Mouse (Mus musculus) frontal cortex, postnatal 14 days (tissue): ENCODE measurements around the gene Gtse1.
"Not testable (repeated sequence)": the region's sequence is repeated elsewhere in the genome, so short reads cannot be mapped to it uniquely, and the experiment has no call there.

ENCODE experiments used
- DNase-seq, 2 experiments: peaks; one replicate each; pipeline ENCODE4 v3.0.0; 2022; ENCODE audit warnings: low spot score in 2 of 2

The Gtse1 gene

DNA sequence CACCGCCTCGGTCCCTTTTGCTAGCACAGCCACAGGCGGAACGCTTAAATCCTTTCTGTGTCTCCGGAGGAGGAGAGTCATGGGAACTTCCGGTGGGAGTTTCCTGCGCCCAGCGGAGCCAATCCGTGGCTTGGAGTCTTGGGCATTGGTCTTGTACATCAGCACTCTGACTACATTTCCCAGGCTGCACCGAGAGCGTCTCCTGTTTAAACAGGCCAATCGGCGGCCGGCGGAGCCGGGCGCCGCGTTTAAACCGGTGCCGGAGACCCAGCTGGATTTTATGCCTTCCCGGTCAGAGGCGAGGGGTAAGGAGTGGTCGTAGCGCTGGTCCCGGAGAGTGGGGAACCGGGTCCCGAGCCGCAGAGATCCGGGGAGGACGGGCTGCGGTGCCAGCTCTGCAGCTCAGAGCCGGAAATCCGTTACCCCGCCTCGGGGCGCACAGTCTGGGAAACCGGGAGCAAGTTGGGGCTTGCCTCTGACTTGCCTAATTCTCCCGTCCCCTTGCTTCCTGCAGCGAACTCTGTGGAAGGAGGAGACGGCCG lies at the start of gene Gtse1:
Gene Gtse1 (plus strand): TSS at position 256 of the 542 bp plus-strand sequence.
- DNase-seq = peak; percentile 93 to 94

DNA sequence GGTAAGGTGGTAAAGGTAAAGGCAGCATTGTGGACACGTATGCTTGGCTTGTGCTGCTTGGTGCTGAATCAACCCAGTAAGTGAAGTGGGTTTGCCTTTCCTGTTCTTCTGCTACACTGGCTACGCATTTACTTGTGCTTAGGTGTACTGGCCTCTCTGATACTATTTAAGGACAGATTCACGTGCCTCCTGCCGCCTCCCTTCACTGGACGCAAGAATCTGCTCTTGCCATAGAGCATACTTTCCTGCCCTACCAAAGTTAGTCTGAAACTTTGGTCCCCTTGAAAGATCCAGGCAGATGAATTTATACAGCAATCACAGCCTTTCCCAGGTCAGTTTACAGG lies 49.1 kb upstream of the Gtse1 start:
- DNase-seq = no peak

DNA sequence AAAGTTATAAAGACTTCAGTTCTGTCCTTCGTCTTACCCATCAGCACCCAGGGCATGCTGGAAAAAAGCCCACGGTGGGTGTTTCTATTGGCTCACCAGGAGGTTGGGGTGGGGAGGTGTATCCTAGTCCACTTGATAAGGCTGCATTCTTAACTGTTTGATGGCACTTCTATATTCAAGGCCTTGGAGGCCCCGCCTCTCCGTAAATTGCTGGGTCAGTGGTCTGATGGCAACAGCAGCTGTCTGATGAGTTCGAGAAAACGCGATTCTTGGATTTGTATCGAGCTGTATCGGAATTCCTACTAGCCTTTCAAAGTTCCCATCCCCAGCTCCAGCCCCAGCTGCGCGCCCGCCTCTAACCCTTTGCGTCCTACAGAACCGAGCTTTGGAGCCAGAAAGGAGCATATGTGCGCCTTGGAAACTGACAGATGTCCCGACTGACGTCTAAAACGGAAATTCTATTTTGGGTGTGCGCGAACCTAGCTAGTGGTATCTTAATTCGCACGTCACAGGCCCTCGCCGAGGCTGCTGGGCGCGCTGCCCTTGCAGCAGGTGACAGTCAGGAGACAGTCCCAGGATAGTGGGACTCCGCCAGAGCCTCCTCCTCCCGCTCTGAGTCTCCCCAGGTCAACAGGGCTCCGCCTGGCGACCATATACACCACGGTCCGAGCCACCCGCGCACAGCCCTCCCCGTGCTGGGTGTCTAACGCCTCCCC lies 48.6 kb upstream of the Gtse1 start:
- peak; percentile 67 to 76 for DNase-seq

DNA sequence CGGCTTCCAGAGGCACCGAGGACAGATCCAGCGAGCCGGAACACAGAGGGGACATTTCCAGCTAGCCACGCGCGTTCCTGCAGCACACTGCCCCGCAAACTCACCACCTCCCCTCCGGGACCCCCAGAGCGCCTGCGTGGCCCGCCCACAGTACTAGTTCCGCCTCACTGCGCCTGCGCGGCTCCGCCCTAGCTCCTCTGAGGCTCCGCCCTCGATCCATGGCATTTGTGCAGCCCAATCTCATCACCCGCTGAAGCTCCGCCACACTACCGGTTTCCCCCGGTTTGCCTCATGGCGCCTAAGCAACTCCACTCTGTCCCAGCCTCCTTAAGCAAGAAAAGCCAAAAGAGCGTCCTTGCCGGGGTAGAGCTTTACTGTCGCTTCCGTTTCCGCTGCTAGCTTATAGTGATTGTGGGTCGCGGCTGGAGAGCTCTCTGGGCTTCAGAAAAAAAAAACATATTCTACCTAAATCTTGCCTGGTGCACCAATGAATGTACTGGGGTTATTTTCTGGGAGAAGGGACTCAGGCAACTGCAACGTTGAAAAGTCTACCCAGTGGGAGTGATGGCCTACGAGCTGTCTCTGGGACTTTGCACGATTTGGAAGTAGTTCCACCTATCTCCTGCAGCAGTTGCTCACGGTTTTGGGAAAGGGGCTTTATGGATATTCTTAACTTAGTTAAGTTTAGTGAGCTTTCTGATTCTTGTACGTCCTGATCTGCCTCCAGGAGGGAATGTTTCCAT lies 47.8 kb upstream of the Gtse1 start, which contains the start of gene Cdpf1:
Gene Cdpf1 (minus strand): TSS at position 163 of the 743 bp plus-strand sequence.
- DNase-seq = peak; percentile 97 to 99

DNA sequence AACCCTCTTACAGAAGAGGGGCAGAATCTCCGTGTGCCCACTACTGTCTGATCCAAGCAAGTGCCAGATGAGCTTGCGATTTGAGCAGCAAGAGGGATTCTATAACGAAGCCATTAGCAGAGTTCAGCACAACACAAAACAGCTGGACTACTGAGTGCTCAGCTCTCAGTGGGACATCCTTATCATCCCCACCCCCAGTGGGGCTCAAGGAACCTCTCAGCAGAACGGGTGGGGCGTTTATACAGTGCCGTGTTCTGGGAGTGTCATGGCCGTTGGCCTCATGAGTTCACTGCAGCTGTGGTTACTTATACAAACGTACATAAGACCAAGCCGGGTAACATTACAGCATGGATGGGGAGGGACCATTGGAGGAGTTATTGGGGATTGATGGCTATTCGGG lies 46.1 kb upstream of the Gtse1 start:
- no peak for DNase-seq

DNA sequence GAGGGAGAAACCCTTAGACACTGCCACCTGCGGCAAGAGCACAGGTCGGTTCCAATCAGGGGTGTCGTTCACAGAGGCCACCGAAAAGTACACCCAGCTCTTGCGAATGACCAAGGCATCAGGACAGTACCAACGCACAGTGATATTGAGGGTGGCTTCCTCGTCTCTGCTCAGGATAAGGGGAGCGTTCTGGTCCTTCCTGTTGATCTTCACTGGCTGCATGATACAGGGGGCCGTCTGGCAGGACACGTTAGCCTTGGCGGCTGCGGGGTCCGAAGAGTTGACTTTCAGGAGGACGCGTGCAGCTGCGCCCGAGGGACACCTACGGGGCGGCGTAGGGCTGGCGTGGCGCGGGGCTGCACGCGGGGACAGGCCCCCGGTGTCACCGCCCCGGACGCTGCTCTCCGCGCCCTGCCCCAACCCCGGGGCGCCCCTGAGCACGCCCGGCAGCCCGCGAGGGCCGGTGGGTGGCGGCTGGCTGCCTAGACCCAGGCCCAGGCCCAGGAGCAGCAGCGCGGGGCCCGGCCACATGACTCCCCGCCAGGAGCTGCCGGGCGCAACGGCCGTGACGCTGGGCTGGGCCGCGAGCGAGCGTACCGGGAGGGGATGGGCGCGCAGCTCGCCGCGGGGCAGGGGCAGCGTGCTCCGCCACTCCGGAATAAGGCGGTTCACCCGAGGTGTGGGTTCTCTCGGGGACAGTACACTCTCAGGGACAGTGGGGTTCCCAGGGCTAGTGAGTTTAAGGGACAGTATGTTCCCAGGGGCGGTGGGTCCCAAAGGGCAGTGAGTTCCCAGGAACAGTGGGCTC lies 38.1 kb upstream of the Gtse1 start, which contains the start of gene Pkdrej:
Gene Pkdrej (minus strand): TSS at position 532 of the 808 bp plus-strand sequence.
- DNase-seq = no peak

DNA sequence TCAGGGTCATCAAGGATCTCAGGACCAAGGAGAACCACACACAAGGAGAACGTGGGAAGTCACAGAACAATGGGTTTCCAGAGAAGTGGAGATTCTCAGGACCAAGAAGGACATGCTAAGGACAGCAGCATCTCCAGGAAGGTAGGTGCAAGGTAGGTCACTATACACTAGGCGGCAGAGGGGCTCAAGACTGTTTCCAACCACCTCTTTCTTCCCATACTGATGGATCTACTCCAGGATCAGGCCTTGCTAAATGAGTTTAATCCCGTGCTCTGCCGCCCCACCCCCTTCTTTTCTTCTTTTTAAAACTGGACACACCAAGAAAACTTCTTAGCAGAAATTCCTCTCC lies 37.6 kb upstream of the Gtse1 start:
- no peak for DNase-seq

DNA sequence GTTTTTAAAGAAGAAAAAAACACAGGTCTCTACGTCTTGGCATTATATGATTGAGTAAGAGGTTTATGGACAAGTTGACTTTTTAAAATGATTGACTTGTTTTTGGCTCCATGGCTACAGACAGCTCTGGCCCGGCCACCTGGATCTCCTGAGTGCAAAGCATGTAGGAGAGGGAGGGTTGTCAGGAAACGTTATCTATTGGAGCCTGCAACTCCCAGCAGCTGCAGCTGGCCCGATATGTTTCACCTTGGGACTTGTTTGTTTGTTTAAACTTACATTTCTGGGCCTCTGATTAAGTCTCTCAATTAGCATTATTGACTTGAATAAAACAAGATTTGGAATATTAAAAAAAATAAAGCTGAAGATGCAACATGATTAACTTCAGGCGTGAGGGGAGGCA lies 32.9 kb upstream of the Gtse1 start:
- no peak for DNase-seq

DNA sequence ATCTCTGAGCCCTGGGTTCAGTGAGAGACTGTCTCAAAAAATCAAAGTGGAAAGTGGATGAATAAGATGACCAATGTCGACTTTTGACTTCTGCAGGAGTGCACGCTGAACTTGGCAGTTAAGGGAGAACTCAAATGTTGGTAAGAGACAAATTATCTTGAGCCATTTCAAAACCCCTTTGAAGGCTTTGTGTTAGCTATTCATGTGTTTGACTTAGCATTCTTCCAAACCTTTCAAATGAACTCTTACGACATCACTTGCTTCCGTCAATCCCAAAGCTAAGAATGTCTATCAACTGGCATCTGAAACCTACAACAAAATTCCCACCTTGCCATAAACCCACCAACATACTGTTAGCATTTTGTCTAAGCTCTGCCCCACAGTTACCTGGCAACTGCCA lies 31.5 kb upstream of the Gtse1 start:
- DNase-seq = no peak

DNA sequence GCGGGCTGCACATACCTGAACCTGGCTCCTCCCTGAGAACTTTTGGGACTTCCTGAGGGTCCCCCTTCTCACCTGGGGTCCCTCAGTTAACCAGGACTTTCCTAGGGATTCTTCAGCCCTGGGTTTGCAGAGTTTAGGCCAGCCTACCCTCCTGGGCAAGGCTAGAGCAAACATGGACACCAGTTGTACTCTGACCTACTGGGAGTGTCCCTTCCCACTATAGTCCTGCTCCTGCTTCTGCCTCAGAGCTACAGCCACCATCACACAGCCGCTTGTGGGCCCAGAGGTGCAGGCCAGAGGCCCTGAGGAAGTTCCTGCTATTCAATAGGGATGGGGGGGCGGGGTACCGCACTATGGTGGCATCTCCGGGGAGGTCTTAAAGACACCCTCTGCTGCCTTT lies 30.1 kb upstream of the Gtse1 start:
- no peak for DNase-seq

DNA sequence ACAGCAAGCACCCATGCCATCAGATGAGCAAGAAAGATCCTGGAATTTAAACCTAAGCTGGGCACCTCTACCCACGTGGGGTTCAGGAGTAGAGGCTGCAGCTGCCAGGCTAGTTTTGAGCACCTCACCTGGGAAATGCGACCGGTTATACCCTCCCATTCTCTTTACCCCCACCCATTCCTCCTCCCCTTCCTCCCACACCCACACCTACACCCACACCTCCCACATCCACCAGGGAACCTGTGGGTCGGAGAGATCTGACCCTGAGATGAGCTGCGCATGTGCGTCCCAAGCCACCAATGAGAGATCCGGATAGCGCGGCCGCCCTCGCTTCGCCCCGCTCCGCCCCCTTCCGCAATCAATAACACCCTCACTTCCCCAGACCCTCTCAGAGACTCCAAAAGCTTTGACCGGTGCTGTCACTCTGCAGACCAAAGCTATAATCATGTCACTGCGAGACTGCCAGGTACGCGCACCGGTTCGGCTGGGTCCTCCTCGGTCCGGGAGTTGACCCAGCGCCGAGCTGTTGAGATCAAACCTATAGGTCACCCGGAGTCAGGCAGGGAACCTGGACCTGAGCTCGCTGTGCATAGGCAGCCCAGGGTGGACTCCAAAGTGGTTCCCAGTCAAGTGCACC lies 27.5 kb upstream of the Gtse1 start, which contains the start of gene Ttc38:
Gene Ttc38 (plus strand): TSS at position 353 of the 637 bp plus-strand sequence.
- peak; percentile 65 to 75 for DNase-seq

DNA sequence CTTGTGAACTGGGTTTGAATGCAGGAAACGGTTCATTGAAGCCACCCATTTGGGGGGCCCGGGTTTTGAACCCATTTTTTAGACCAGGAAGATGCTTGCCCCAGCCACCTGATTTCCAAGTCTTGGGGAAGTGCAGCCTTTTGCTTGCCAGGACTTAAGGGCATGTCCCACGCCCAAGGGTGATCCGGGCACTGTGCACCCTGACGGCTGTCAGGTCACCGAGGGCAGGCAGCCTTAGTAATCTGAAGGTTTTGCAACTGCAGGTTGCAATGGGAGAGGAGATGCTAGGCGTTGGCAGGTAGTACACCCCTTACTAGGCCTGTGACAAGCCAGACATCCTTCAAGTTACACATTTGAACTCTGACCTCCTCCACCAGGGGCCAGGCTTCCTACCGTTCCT lies 26.9 kb upstream of the Gtse1 start:
- no peak for DNase-seq

DNA sequence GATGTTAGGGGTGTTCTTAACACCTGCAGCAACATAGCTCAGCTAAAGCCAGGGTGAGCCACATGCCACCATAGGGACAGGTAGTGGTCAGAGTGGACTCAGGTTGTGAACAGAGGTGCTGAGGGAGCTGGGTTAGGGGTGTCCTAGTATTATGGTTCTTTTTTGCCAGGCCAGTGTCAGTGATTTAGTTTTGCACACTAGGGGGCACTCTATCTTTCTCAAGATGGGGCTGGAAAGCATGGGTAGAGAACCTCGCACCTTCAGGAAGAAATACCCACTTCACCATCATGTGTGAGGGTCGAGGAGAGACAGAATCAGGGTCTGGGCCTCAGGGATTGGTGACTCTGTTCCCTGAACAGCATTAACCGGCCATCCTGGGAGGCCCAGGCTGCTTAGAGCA lies 24.2 kb upstream of the Gtse1 start:
- no peak for DNase-seq

DNA sequence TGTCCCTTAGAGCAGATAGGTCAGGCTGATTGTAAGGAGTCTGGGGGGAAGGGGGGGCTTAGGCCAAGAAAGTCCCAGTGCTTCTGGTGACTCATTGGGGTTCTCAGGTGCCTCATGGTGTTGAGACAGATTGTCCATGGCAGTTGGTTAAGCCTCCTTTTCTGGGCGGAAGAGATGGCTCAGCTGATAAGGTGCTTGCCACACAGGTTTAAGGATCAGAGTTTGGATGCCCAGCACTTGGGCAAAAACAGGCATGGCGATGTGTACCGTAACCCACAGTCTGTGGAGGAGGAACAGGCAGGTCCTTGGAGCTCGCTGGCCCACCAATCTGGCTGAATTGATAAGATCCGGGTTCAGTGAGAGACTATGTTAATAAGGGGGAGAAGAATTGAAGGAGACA lies 22.7 kb upstream of the Gtse1 start:
- DNase-seq = no peak

DNA sequence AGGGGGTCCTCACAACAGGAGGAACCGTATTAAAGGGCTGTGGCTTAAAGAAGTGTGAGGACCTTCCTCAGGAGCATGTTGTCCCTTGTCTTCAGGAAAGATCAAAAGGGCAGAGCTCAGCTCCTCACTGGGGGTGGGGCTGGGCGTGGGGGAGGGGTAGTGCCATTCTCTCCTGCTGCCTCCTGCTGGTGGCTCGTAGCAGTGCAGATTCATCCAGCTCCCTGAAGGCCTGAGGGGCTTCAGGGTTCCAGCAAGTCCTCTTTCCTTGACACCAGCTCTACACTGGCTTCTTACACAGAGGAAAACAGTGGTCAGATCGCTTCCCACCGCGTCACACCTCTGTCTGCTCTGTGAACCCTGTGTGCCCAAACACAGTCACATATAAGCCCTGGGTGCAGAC lies 18.6 kb upstream of the Gtse1 start:
- DNase-seq = no peak

DNA sequence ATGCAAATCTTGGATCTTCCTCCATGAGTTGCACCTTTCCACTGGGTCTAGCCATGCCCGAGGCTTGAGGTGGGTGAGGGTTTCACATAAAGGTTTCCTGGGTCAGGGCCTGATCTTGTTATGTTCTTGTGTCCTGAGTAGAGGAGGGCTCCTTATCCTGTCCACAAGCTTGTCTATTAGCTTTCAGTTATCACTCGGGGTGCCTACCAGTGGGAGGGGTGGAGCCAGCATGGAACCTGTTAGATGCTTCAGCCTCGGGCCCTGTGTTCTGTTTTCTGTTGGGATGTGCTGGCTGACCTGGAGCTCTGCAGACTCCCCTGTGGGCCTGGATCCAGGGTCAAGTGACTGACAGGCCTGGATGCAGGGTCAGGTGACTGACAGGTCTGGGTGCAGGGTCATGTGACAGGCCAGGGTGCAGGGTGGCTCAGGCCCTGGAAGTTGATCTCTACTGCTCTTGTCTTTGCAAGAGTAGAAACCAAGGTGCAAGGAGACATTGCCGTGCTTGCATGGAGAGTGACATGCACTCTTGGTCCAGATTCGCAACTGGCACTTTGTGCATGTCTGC lies 17.7 kb upstream of the Gtse1 start:
- no peak for DNase-seq

DNA sequence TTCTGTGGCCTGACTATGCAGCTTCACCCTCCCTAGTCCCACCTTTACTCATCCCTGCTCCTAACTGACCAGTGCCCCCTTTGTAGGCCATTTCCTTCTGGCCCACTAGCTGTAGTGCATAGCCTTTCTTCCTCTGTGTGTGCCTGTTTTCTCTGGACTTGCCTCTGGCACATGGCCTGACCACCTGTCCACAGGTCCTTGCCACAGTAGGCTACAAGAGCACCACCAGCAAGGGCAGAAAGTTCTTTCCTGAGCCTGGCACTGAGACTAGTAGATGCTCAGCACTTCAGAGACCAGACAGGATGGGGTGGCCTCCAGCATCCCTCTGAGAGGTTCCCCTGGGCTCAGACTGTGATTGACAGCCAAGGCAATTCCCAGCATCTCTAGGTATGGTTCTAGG lies 14.5 kb upstream of the Gtse1 start:
- DNase-seq = no peak

DNA sequence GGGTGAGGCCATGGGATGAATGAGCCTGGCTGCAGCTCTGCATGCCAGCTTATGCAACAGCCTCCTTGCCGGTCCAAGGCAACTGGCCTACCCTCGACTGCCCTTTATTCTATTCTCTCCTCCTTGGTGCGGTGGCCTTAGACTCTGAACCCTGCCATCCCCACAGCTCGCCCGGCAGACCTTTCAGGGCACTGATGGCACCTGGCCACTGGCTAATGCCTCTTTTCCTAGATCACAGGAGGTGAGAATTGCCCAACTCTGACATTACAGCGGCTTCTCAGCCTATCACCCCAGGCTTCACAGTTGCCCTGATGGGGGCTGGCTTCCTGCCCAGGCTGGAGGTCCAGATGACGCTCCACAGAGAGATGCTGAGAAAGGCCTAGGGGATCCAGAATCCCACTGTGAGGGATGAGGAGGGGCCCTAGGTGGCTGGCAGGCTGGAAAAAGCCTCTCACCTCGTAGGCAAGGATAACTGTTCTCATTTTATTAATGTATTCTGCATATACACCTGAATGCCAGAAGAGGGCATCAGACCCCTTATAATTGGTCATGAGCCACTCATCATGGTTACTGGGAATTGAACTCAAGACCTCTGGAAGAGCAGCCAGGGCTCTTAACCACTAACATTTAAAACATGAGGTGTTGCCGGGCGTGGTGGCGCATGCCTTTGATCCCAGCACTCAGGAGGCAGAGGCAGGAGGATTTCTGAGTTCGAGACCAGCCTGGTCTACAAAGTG lies 7.7 kb upstream of the Gtse1 start:
- DNase-seq = no peak

DNA sequence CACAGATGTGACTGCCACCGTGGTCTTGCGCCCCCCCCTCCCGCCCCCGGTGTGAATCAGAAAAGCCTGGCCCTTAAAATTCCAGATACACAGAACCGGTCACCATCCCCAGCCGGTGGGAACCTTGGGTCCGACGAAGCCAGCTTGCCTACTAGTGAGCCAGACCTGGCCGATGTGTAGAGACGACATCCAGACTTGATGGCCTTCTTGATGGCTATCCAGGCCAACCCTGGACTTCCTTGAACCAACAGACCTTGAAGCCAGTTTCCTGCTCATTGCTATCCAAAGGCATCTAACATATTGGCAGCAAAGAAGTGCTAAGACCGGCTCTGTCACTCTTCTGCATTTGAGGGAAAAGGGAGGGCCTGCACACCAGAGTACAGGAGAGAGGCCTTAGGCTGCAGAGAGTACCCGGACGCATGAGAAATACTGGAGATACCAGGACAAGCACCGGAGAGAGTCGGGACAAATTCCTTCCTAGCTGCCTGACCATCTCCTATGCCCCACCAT lies 510 bp upstream of the Gtse1 start:
- no peak for DNase-seq

DNA sequence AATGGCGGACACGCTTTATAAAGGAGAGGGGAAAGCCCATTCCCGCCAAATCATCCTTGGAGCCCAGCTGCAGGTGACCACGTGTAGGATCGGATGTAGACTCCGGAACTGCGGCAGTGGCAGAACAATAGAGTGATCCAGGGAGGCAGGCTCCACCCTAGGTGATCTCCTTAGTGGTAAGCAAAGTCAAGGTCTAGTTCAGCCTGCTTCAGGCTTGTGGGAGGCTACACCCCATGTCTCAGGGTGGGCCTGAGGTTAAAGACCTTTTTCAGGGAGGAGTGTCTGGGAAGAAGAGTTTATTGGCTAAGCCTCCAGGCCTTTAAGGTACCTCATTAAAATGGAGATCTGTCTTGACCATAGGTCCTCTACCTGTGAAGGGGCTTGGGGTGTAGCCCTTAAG lies 6.4 kb downstream of the Gtse1 start:
- not testable (repeated sequence) for DNase-seq
